Mouse (Mus musculus) lung, embryonic 16.5 days (tissue): ENCODE measurements around the gene Snx32. TPM values are rescaled to one million over a fixed set of nuclear protein-coding genes. Genes with fewer than 3 reads are reported as not detected.
A peak's percentile ranks its signal among the peaks of the same experiment; 100 is the strongest.

ENCODE experiments used
- ATAC-seq: fragments of 200-750 bp; cut with Nextera tagmentation; 2 replicates; pipeline ENCODE4 v1.8.0; 2017; ENCODE audit warnings: low read depth, mild to moderate bottlenecking, moderate library complexity
- H3K27ac ChIP-seq: fragments of 300-500 bp; sonication (generic); 2 replicates; pipeline ENCODE4 v1.5.1; 2014; ENCODE audit warnings: mild to moderate bottlenecking, control low read depth, low read length
- H3K27me3 ChIP-seq: fragments of 300-500 bp; sonication (generic); 2 replicates; pipeline ENCODE4 v1.6.1; 2014; ENCODE audit warnings: low read depth, low read length, mixed read lengths; ENCODE audit not compliant: control insufficient read depth, insufficient read depth
- H3K36me3 ChIP-seq: fragments of 300-500 bp; sonication (generic); 2 replicates; pipeline ENCODE4 v1.6.1; 2014; ENCODE audit warnings: low read length; ENCODE audit not compliant: control insufficient read depth, insufficient read depth
- H3K4me1 ChIP-seq: fragments of 300-500 bp; sonication (generic); replicated peaks from 2 replicates; pipeline ENCODE4 v1.6.1; 2014; ENCODE audit warnings: low read length, mixed read lengths; ENCODE audit not compliant: control insufficient read depth, insufficient read depth
- H3K4me2 ChIP-seq: fragments of 300-500 bp; sonication (generic); 2 replicates; pipeline ENCODE4 v1.6.1; 2014; ENCODE audit warnings: low read depth, low read length, control low read depth
- H3K4me3 ChIP-seq: fragments of 300-500 bp; sonication (generic); 2 replicates; pipeline ENCODE4 v1.5.1; 2014; ENCODE audit warnings: mild to moderate bottlenecking, low read length, control low read depth
- H3K9ac ChIP-seq: fragments of 300-500 bp; sonication (generic); 2 replicates; pipeline ENCODE4 v1.6.1; 2014; ENCODE audit warnings: low read length, control low read depth
- H3K9me3 ChIP-seq: fragments of 300-500 bp; sonication (generic); 2 replicates; pipeline ENCODE4 v1.6.1; 2016; ENCODE audit warnings: low read length; ENCODE audit not compliant: control insufficient read depth
- WGBS: fragments of 180-500 bp; shearing (Covaris S2); extraction: QIAGEN DNeasy Blood & Tissue Kit; methylation state at CpG from one replicate; pipeline ENCODE4 v1.1.7; 2014; 5-methylcytosine and 5-hydroxymethylcytosine counted together
- polyA plus RNA-seq: library from polyadenylated mRNA; unstranded; fragments of >200 nt; fragmentation: Nextera tagmentation; extraction: Ambion mirVana; gene quantifications from 2 replicates; pipeline ENCODE4 v1.2.1, GENCODE M21; 2015

Snx32 gene
- polyA plus RNA-seq, 1 experiment from 2014 or later = 7.4 TPM

GRCm38 (mm10) chr19:5477004-5477667 lies 33.2 kb downstream of the Snx32 start:
- Histone ChIP-seq H3K9ac (no peak overlapping the region), H3K4me1 (peaks cover 16% of the 10 kb centered on the region), H3K27ac (no peak overlapping the region), H3K4me3 (no peak overlapping the region), H3K36me3 (peaks cover 25% of the 10 kb centered on the region), H3K4me2 (no peak overlapping the region), H3K9me3 (no peaks in the 10 kb centered on the region), H3K27me3 (no peaks in the 10 kb centered on the region)
- ATAC-seq = no peak
- WGBS = 86% methylated on average over 10 of the region's 10 CpGs

GRCm38 (mm10) chr19:5475069-5475714 lies 35.1 kb downstream of the Snx32 start:
- H3K36me3 ChIP-seq = peaks cover 13% of the 10 kb centered on the region
- H3K4me2 ChIP-seq = peak overlapping the region; percentile 75
- ATAC-seq = no peak; the same call in 1 of the 2 replicates
- H3K9ac ChIP-seq = peak overlapping the region; percentile 81
- H3K27ac ChIP-seq = peak overlapping the region; percentile 89
- WGBS = 12% methylated on average over 13 of the region's 13 CpGs
- peaks cover 16% of the 10 kb centered on the region for H3K4me1 ChIP-seq
- peak overlapping the region; percentile 62 for H3K4me3 ChIP-seq
- H3K9me3 ChIP-seq = no peaks in the 10 kb centered on the region
- no peaks in the 10 kb centered on the region for H3K27me3 ChIP-seq

GRCm38 (mm10) chr19:5474281-5475068 lies 35.9 kb downstream of the Snx32 start:
- peak overlapping the region; percentile 75 for H3K4me2 ChIP-seq
- peak overlapping the region; percentile 81 for H3K9ac ChIP-seq
- H3K4me3 ChIP-seq = peak overlapping the region; percentile 62
- H3K27ac ChIP-seq = peak overlapping the region; percentile 89
- H3K36me3 ChIP-seq = peaks cover 8% of the 10 kb centered on the region
- H3K27me3 ChIP-seq = no peaks in the 10 kb centered on the region
- WGBS = 1% methylated on average over 50 of the region's 68 CpGs
- ATAC-seq = peak; percentile 71
- H3K9me3 ChIP-seq = no peaks in the 10 kb centered on the region
- peaks cover 16% of the 10 kb centered on the region for H3K4me1 ChIP-seq

GRCm38 (mm10) chr19:5473720-5474119 lies 36.6 kb downstream of the Snx32 start, which contains the start of gene Efemp2:
Gene Efemp2, plus strand, starts transcription at chr19:5473954.
- H3K4me1 ChIP-seq = peaks cover 16% of the 10 kb centered on the region
- peak within 1 kb of the TSS; percentile 81 for H3K9ac ChIP-seq
- H3K27ac ChIP-seq = peak within 1 kb of the TSS; percentile 89
- no peaks in the 10 kb centered on the region for H3K9me3 ChIP-seq
- H3K27me3 ChIP-seq = no peaks in the 10 kb centered on the region
- peak within 1 kb of the TSS; percentile 75 for H3K4me2 ChIP-seq
- peak; percentile 84 for ATAC-seq
- H3K4me3 ChIP-seq = peak within 1 kb of the TSS; percentile 62
- 2% methylated on average over 22 of the region's 22 CpGs for WGBS
- peaks cover 1% of the 10 kb centered on the region; the same call in 1 of the 2 replicates for H3K36me3 ChIP-seq

- no peak for ATAC-seq
- no peak overlapping the region for H3K4me3 ChIP-seq
- H3K9ac ChIP-seq = no peak overlapping the region
- H3K27ac ChIP-seq = no peak overlapping the region
- 73% methylated on average over 3 of the region's 3 CpGs for WGBS
- H3K9me3 ChIP-seq = no peaks in the 10 kb centered on the region
- H3K36me3 ChIP-seq = no peaks in the 10 kb centered on the region
- H3K4me2 ChIP-seq = no peak overlapping the region
- no peaks in the 10 kb centered on the region for H3K27me3 ChIP-seq
- H3K4me1 ChIP-seq = peaks cover 16% of the 10 kb centered on the region
These were observed 37.5 kb downstream of the Snx32 start for GRCm38 (mm10) chr19:5472857-5473256.

DNA sequence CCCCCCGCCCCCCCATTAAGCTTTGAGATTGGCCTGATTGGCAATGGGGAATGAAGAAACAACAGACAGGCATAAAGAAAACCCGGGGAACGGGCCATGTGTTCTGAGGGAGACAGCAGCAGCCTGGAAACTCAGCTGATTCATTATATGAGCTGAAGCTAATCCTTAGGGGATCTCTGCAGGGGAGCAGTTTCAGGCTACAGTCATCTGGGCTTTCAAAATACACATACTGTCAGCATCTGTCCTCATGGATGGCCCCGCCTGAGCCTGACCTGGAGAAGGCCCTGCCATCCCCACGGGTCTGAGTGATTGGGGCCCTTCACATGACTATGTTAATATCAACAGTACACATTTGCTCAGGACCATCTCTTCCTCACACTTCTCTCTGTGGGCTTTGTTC lies 38.5 kb downstream of the Snx32 start:
- Histone ChIP-seq H3K9me3 (no peaks in the 10 kb centered on the region), H3K4me3 (no peak overlapping the region), H3K4me2 (no peak overlapping the region), H3K27me3 (no peaks in the 10 kb centered on the region), H3K36me3 (peaks cover 6% of the 10 kb centered on the region), H3K4me1 (peaks cover 16% of the 10 kb centered on the region), H3K9ac (no peak overlapping the region), H3K27ac (no peak overlapping the region)
- 47% methylated on average over 5 of the region's 5 CpGs for WGBS
- no peak for ATAC-seq

DNA sequence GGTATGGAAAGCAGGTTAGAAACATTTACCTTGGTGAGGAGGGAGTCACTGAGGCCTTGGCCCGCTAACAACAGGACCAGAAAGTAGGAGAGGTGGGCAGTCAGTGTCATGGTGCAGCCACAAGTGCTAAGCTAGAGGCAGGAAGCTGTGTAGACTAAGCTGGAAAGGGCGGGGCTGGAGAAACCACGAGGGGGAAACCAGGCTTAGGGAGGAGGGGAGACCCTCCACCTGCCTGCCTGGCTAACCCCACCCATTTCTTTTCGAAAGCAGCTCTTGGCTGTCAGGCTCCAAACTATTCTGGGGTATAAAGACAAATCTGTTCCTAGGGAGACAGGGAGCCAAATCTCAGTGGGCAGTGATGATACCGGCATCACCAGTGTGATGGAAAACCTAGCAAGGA lies 42.0 kb downstream of the Snx32 start, which contains the start of gene Ctsw:
Gene Ctsw, minus strand, starts transcription at position 134 of the 400 bp plus-strand sequence.
- no peaks in the 10 kb centered on the region for H3K9me3 ChIP-seq
- H3K36me3 ChIP-seq = peaks cover 22% of the 10 kb centered on the region
- no peak for ATAC-seq
- no peaks in the 10 kb centered on the region for H3K27me3 ChIP-seq
- no peak within 1 kb of the TSS for H3K4me3 ChIP-seq
- WGBS = 45% methylated on average over 5 of the region's 5 CpGs
- H3K4me1 ChIP-seq = peaks cover 9% of the 10 kb centered on the region
- no peak within 1 kb of the TSS for H3K27ac ChIP-seq
- H3K9ac ChIP-seq = no peak within 1 kb of the TSS
- no peak within 1 kb of the TSS for H3K4me2 ChIP-seq

DNA sequence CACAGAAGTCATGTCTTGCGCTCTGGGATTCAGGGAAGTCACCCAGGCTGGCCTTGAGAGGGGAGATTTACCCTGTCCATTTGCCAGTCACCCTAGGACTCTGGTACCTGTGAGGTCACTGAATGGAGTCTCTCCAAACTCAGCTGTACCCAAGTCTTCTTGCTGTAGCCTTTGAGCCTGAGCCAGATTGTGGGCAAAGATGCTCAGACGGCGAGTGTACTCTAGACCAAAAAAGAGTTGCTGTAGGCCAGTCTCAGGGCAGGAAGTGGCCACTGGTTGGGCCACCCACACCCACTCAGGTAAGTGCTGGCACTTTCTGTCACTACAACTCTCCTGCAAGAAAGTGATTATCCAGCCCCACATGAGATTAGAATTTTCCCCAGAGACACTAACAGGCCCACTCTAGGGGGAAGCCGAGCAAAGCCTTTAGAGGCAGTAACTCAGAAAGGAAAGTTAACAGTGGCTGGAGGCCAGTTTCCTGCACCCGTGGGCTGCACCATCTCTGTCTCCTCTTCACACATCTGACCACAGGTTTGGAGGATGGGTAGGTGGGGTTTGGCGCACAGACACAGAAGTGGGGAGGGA lies 43.3 kb downstream of the Snx32 start:
- WGBS = 90% methylated on average over 6 of the region's 6 CpGs
- Histone ChIP-seq H3K4me3 (no peak overlapping the region), H3K4me2 (no peak overlapping the region), H3K9me3 (no peaks in the 10 kb centered on the region), H3K27me3 (no peaks in the 10 kb centered on the region), H3K36me3 (peaks cover 25% of the 10 kb centered on the region), H3K9ac (no peak overlapping the region), H3K4me1 (peaks cover 9% of the 10 kb centered on the region), H3K27ac (no peak overlapping the region)
- no peak for ATAC-seq

DNA sequence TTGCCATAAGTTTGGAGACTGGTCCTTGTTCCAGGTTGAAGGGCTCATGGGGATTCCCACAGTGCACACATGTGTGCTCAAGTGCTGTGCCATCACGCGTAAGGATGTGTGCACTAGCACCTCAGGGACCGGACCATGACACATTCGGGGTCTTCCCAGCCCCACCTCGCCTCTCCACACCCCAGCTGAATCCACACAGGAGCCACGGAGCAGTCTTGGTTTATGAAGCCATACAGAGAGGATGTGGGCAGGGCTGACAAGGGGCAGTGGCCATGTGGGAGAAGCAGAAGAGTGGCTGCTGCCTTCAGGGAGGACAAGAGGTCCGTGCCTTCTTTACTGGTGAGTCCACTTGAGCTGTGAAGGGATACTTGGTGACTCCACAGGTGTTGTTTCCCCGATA lies 45.3 kb downstream of the Snx32 start:
- ATAC-seq = no peak
- Histone ChIP-seq H3K9ac (no peak overlapping the region), H3K36me3 (peaks cover 25% of the 10 kb centered on the region), H3K4me1 (peaks cover 19% of the 10 kb centered on the region), H3K4me2 (no peak overlapping the region), H3K27me3 (no peaks in the 10 kb centered on the region), H3K27ac (no peak overlapping the region), H3K9me3 (no peaks in the 10 kb centered on the region), H3K4me3 (no peak overlapping the region)
- WGBS = 91% methylated on average over 8 of the region's 8 CpGs
